24 mouse cellular contexts compared by ENCODE assay signal in the genomic region with DNA sequence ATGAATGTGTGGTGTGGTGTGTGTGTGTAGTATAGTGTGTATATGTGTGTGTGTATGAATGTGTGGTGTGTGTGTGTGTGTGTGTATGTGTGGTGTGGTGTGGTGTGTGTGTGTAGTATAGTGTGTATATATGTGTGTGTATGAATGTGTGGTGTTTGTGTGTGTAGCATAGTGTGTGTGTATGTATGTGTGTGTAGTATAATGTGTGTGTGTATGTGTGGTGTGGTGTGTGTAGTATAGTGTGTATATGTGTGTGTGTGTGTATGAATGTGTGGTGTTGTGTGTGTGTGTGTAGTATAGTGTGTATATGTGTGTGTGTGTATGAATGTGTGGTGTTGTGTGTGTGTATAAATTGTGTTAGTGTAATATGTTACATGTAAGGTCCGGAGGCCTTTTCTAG.
"Had no signal": no experiment of that assay in that cellular context is flagged by ENCODE, and none has a peak within 500 bp of the region (broad histone marks: within the 10 kb centered on the region; RNA-seq: fewer than 3 reads in every experiment).

No protein-coding gene starts in this region.

- DNase-seq: kidney, adult 18-20 months; kidney, adult 9 months; kidney, postnatal 14 days; kidney, postnatal 4 days; liver; liver, postnatal 0 days; lung, postnatal 10 days; lung, postnatal 4 days; midbrain, embryonic 14.5 days; right cerebral cortex, adult 18-20 months; right cerebral cortex, postnatal 14 days; right cerebral cortex, postnatal 4 days; thymus, adult 2 months; thymus, postnatal 14 days; thymus, postnatal 4 days had no signal

- H3K4me1 ChIP-seq: midbrain, embryonic 10.5 days had no signal

- H3K9ac ChIP-seq: limb, embryonic 13.5 days; liver, embryonic 14.5 days; liver, postnatal 0 days; lung, embryonic 15.5 days; neural tube, embryonic 13.5 days had no signal

- H3K36me3 ChIP-seq: limb, embryonic 10.5 days; limb, embryonic 13.5 days; lung, embryonic 15.5 days; midbrain, embryonic 10.5 days; neural tube, embryonic 13.5 days had no signal

- H3K4me3 ChIP-seq: limb, embryonic 10.5 days; limb, embryonic 13.5 days; lung, embryonic 15.5 days; midbrain, embryonic 10.5 days; myocyte; neural tube, embryonic 13.5 days had no signal

- ATAC-seq: intestine, embryonic 16.5 days; liver, postnatal 0 days had no signal

- H3K9me3 ChIP-seq: limb, embryonic 10.5 days; lung, embryonic 15.5 days; midbrain, embryonic 10.5 days; neural tube, embryonic 13.5 days had no signal

- H3K27me3 ChIP-seq: lung, embryonic 15.5 days; neural tube, embryonic 13.5 days had no signal

- H3K27ac ChIP-seq: limb, embryonic 10.5 days; limb, embryonic 13.5 days; liver, embryonic 14.5 days; lung, embryonic 15.5 days; midbrain, embryonic 10.5 days; stomach, postnatal 0 days had no signal

- H3K4me2 ChIP-seq: limb, embryonic 13.5 days; lung, embryonic 15.5 days; neural tube, embryonic 13.5 days had no signal
